Mouse (Mus musculus): ENCODE measurements around the gene Olfr578.

- TF ChIP-seq GATA1 (IDR thresholded peaks at IDR 0.05; ENCODE audit: low read length) = no peak
- TF ChIP-seq TAL1 (IDR thresholded peaks at IDR 0.05; ENCODE audit: low read length) = no peak
Observed at GRCm38 (mm10) chr7:102974399-102974798, 14.7 kb downstream of the Olfr578 start.
